Mouse (Mus musculus) 416B (cell line): ENCODE results near the gene Pla2g12b.

ENCODE experiments used
- DNase-seq: peaks from one replicate; pipeline ENCODE4 v3.0.0; 2011; ENCODE audit warnings: low read depth

The Pla2g12b gene

GRCm38 (mm10) chr10:59467297-59467696, 63.8 kb downstream of the Pla2g12b start:
- no peak for DNase-seq

- DNase-seq = no peak
Observed at GRCm38 (mm10) chr10:59470451-59470850, 67.0 kb downstream of the Pla2g12b start.
